Mouse (Mus musculus) bone marrow, adult 2 months (tissue): ENCODE data around the gene Rai14. TPM values are rescaled to one million over a fixed set of nuclear protein-coding genes. Genes with fewer than 3 reads are reported as not detected.

Experiments used
- H3K27ac ChIP-seq: fragments of 200-500 bp; 2 replicates; pipeline ENCODE4 v1.5.1; 2012; ENCODE audit warnings: low read depth, mild to moderate bottlenecking, control low read depth, inconsistent platforms, low read length; ENCODE audit not compliant: control insufficient read depth, poor library complexity, insufficient read depth
- H3K4me1 ChIP-seq: fragments of 200-500 bp; 2 replicates; pipeline ENCODE4 v1.6.1; 2011; ENCODE audit warnings: low read length; ENCODE audit not compliant: control insufficient read depth, insufficient read depth
- H3K4me3 ChIP-seq: fragments of 200-500 bp; replicated peaks from 2 replicates; pipeline ENCODE3; 2011; ENCODE audit warnings: mild to moderate bottlenecking, low read depth, low read length, control low read depth; ENCODE audit not compliant: control insufficient read depth
- CTCF ChIP-seq: fragments of 200-500 bp; IDR thresholded peaks from 2 replicates; pipeline ENCODE4 v1.5.1; 2011; ENCODE audit warnings: low read length, control low read depth; ENCODE audit not compliant: control insufficient read depth, insufficient read depth
- POLR2A ChIP-seq: fragments of 200-500 bp; IDR thresholded peaks from 2 replicates; pipeline ENCODE4 v1.6.1; 2011; ENCODE audit warnings: low read depth, mild to moderate bottlenecking, control low read depth, low read length, borderline replicate concordance; ENCODE audit not compliant: control insufficient read depth
- WGBS: fragments of 180-500 bp; shearing (Covaris S2); methylation state at CpG from one replicate; pipeline ENCODE4 v1.1.7; 2018; 5-methylcytosine and 5-hydroxymethylcytosine counted together
- polyA plus RNA-seq: library from polyadenylated mRNA; stranded (reverse); fragments of >200 nt; gene quantifications from 2 replicates; pipeline ENCODE4 v1.2.4, GENCODE M21; 2011; ENCODE audit warnings: low replicate concordance; ENCODE audit not compliant: missing spikeins, insufficient read depth, insufficient read length

Rai14 gene
- polyA plus RNA-seq, 1 experiment: 11.1 TPM

DNA sequence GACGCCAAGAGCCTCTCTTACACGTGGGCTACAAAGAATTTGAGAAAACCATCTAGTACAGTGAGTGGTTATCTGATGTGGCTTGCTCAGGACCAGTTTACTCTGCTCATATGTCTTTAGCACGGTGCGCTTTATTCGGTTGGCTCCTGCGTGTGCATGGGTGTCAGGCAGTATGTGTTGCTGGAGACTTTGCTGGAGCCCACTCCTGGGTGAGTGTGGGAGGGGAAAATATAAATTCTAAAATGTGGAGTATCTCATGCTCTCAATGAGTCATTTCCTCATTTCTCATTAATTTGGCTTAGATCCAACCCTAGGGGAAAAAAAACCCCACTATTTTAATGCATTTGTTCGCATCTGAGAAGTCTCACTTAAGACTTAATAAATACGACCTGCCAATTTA, 33.2 kb upstream of the Rai14 start:
- Histone ChIP-seq H3K4me1 (no peaks in the 10 kb centered on the region), H3K4me3 (no peak overlapping the region), H3K27ac (no peak overlapping the region)
- WGBS: 32% methylated on average over 8 of the region's 8 CpGs
- TF ChIP-seq CTCF (no peak), POLR2A (no peak)

DNA sequence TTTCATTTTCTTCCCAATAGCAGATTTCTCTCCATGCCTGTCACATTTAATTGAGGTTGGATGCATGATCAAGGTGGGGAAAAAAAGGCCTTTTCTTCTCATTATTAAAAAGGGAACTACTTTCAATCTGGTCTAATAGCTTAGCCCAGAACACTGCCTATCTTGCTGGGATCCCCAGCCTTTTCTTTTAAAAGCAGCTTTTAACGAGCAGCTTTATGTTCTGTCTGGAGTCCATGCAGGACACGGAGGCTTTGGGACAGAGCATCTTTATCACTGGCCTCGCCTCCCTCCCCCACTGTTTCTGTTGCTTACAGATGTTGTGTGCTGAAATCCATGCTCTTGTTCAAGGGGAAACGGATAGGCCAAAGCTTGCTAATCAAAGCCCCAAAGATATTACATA, 32.8 kb upstream of the Rai14 start:
- whole genome bisulfite sequencing: 36% methylated on average over 4 of the region's 4 CpGs
- no peak overlapping the region for H3K4me3 ChIP-seq
- no peaks in the 10 kb centered on the region for H3K4me1 ChIP-seq
- no peak for TF ChIP-seq CTCF
- no peak for TF ChIP-seq POLR2A
- no peak overlapping the region for H3K27ac ChIP-seq

DNA sequence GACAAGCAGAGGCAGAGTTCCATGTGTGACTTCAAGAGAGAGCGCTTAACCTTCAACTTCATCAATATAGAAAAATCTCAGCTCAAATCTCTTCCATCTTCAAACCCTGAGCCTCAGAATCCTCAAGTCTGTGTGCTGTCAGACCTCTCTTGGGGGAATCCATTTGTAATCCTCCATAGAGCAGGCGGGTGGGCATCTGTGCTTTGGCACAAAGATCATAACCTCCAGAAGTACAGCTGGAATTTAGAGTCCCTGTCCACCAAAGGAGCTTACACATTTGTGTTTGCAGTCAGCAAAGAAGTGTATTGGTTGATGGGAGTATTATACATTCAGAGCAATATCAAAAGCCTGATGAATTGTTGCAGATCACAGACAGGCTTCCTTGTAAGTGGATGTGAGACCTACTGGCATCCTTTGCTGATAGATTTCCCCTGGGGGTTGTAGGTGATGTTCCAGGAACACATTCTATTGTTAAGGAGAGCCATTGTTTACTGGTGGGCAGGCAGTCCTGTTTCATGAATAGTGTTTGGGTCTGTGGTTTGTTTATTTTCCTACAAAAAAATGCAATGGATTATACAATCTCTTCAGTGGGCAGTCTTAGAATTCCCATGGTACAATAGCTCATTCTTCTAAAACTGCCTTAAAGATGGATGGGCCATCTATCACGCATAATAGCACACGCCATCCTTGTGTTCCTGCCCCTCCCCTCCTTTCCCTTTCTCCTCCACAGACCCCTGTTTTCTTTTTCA, 32.1 kb upstream of the Rai14 start:
- 72% methylated on average over 4 of the region's 4 CpGs for WGBS
- TF ChIP-seq POLR2A: no peak
- TF ChIP-seq CTCF: no peak
- H3K27ac ChIP-seq: no peak overlapping the region
- no peaks in the 10 kb centered on the region for H3K4me1 ChIP-seq
- no peak overlapping the region for H3K4me3 ChIP-seq

DNA sequence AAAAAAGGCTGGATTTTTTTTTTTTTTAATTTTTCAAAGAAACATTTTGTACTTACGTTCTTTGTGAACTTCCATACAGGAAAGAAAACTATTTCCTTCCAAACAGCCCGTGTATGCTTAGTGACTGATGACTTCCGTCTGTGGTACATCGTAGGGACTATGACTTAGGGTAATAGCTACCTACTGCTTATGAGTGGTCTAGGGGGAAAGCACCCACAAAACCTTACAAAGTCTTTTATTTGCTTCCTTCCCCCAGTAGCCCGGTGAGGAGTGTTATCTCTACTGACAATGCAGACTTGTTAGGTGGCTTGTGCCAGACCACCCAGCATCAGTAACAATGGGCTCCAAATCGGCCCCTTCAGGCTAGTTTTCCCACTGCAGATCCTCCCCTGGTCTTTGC, 28.0 kb upstream of the Rai14 start:
- 24% methylated on average over 6 of the region's 6 CpGs for WGBS
- Histone ChIP-seq H3K4me3 (no peak overlapping the region), H3K4me1 (no peaks in the 10 kb centered on the region; the same call in 1 of the 2 replicates), H3K27ac (no peak overlapping the region)
- TF ChIP-seq CTCF: no peak
- TF ChIP-seq POLR2A: no peak

DNA sequence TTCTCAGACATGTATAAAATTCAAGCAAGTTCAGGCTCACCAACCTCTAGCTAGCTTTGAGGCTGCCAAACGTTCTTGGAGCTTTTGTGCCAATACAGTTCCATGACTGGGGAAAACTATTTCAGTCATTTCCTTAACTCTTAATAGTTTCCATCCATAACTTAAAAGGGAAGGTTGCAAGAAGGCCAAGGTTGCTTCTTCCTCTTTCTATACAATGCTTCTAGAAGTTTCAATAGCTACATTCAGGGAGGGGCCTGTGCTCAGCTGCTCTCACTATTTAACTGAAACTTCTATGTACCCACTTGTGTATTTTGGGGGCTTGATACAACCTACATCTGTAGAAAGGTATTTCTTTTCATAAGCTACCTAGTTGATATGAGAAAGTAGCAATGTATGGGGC, 24.9 kb upstream of the Rai14 start:
- H3K4me1 ChIP-seq: no peaks in the 10 kb centered on the region; the same call in 1 of the 2 replicates
- no peak overlapping the region for H3K4me3 ChIP-seq
- WGBS: 21% methylated on average over 1 of the region's 1 CpGs
- TF ChIP-seq POLR2A: no peak
- no peak for TF ChIP-seq CTCF
- H3K27ac ChIP-seq: no peak overlapping the region

DNA sequence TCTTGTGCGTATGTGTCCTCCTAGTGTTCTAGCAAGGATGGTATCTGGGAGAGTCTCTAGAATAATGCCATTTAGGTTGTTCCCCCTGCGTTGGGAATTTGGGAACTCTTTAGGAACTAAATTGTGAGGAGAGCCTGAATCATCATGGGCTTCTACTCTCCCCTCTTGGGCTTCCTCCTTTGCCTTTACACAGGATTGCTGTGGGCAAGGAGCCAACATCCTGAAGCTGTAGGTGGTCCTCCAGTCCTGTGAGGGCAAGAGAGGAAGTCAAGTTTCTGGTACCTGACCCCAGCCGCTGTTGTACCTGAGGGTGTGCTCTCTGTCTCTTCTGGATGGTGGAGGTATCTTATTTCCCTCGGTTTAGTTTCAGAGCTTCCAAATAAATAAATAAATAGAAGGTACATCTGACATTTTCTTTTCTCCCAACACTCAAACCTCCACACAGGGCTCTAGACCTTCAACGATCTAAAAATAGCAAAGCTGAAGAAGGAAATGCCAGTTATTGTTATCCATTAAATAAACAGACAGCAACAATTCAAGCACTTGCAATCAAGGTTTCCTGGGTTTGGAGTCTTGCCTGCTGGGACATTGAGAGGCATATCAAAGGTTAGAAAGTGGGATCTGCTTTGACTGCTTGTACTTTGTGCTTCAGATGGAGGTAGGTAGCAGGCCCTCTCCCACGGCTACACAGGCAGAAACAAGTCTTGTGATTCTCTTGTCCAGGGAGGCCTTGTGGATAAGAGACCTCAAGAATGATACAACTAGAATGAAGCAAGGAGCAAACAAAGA, 24.1 kb upstream of the Rai14 start:
- H3K4me3 ChIP-seq: no peak overlapping the region

DNA sequence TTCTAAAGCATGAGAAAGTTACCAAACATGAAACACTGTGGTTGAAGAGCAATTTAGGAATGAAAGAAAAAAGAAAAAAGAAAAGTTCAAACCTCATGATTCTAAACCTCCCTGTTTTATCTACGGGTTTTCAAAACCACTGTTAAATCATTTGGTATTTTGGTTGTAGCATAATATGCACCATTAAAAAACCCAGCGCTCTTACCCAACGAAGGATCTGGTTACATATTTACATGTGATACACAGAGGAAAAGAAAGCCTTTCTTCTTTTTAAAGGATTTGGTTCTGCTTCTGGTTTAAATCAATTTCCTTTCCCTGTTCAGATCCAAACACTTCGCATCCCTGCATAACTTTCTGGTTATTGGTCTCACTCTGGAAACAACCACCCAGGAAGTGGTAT, 21.5 kb upstream of the Rai14 start:
- TF ChIP-seq CTCF (no peak), POLR2A (no peak)
- 85% methylated on average over 4 of the region's 4 CpGs for WGBS

More for the DNA sequence above, 24.1 kb upstream of the Rai14 start:
- no peaks in the 10 kb centered on the region; the same call in 1 of the 2 replicates for H3K4me1 ChIP-seq
- TF ChIP-seq POLR2A (no peak), CTCF (no peak)
- H3K27ac ChIP-seq: no peak overlapping the region
- WGBS: 47% methylated on average over 6 of the region's 6 CpGs

DNA sequence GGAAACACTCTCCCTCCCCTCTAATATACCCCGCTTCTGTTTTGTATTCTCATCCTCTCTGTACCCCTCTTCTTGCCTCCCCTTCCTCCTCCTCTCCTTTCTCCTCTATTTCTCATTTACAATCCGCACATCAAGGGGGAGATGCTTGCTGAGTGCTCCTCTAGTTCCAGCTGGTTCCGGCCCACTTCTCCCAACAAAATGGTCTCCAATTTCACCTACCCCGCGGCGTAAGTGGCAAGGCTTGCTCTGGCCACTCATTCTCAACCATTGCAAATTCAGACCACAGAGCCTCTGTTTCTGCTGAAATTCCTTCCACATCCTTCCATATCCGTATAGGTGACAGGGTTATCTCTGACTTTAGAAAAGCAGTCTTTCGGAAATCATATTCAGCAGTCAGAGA, 20.8 kb upstream of the Rai14 start:
- no peak for TF ChIP-seq POLR2A
- TF ChIP-seq CTCF: no peak
- no peak overlapping the region for H3K4me3 ChIP-seq
- H3K27ac ChIP-seq: no peak overlapping the region
- no peaks in the 10 kb centered on the region; the same call in 1 of the 2 replicates for H3K4me1 ChIP-seq
- WGBS: 83% methylated on average over 8 of the region's 8 CpGs

More for the DNA sequence above, 21.5 kb upstream of the Rai14 start:
- Histone ChIP-seq H3K4me3 (no peak overlapping the region), H3K27ac (no peak overlapping the region), H3K4me1 (no peaks in the 10 kb centered on the region; the same call in 1 of the 2 replicates)
